Mouse (Mus musculus): ENCODE results near the gene Ctsl. TPM values are rescaled to one million over a fixed set of nuclear protein-coding genes. Genes with fewer than 3 reads are reported as not detected.

The Ctsl gene
- polyA plus RNA-seq, 1 experiment: 0.29 TPM

DNA sequence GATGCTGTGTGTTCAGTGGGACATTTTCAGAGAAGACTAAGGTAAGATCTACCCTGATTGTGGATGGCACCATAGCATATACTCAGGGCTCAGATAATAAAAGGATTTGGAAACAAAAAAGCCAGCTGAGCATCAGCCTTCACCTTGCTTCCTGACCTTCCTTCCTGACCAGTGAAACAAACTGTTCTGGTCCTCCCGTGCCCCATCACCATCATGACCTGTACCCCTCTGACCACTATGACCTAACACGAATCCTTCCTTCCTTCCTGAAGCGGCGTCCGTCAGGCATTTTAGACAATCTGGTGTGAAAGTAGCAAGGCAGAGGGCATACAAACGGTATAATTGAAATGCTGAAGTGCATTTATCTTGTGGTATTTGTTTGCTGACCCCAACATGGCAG, 8.6 kb downstream of the Ctsl start:
- no peaks in the 10 kb centered on the region for H3K9me3 ChIP-seq (ENCODE audit: control insufficient read depth, low read length)
- peaks cover 7% of the 10 kb centered on the region for H3K36me3 ChIP-seq (ENCODE audit: control insufficient read depth)
- H3K4me1 ChIP-seq (ENCODE audit: control insufficient read depth): peaks cover 16% of the 10 kb centered on the region
- TF ChIP-seq GATA1 (IDR thresholded peaks at IDR 0.05; ENCODE audit: low read length): no peak
- no peak for TF ChIP-seq TAL1 (IDR thresholded peaks at IDR 0.05; ENCODE audit: low read length)
- H3K4me3 ChIP-seq (replicated peaks): no peak overlapping the region
- no peaks in the 10 kb centered on the region for H3K27me3 ChIP-seq (ENCODE audit: control insufficient read depth)

DNA sequence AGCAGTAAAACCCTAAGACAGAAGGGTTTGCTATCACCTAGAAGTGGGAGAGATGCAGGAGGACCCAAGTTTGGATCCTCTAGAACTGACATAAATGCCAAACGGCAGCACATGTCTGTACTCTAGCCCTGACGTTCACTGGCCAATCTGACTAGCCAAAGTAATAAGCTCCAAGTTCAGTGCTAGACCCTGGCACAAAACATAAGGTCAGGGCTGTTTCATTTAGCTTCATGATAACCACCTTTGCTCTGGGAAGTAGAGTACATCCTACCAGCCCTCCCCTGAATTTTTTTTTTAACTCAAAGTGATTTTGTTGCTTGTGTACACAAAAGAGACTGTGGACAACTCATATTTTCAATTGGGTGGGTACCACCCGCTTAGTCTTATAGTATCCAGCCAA, 9.7 kb downstream of the Ctsl start:
- no peak for TF ChIP-seq TAL1 (IDR thresholded peaks at IDR 0.05; ENCODE audit: low read length)
- TF ChIP-seq GATA1 (IDR thresholded peaks at IDR 0.05; ENCODE audit: low read length): no peak
- Histone ChIP-seq H3K36me3 (ENCODE audit: control insufficient read depth) (peaks cover 2% of the 10 kb centered on the region), H3K4me1 (ENCODE audit: control insufficient read depth) (peaks cover 15% of the 10 kb centered on the region), H3K4me3 (replicated peaks) (no peak overlapping the region), H3K9me3 (ENCODE audit: control insufficient read depth, low read length) (no peaks in the 10 kb centered on the region), H3K27me3 (ENCODE audit: control insufficient read depth) (no peaks in the 10 kb centered on the region)

DNA sequence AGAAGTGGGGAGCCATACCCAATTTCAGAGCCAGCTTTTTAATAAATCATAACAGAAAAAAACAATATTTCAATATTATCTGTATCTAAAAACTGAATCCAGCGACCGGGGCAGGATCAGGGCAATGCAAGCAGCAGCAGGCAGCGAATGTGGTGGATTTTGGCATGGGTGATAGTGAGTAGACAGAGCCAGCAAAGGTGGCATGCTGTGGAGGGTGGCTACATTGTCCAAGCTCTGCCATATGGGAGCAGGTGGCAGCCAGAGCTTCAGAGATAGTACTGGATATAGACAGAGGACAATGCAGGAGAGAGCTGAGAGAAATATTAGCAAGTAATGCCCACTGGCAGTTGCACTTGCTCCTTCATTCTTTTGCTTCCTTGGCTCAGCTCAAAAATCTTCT, 11.0 kb downstream of the Ctsl start:
- Histone ChIP-seq H3K9me3 (ENCODE audit: control insufficient read depth, low read length) (no peaks in the 10 kb centered on the region), H3K4me1 (ENCODE audit: control insufficient read depth) (peaks cover 8% of the 10 kb centered on the region), H3K36me3 (ENCODE audit: control insufficient read depth) (peaks cover 2% of the 10 kb centered on the region), H3K4me3 (replicated peaks) (no peak overlapping the region), H3K27me3 (ENCODE audit: control insufficient read depth) (no peaks in the 10 kb centered on the region)
- TF ChIP-seq GATA1 (IDR thresholded peaks at IDR 0.05; ENCODE audit: low read length): no peak
- TF ChIP-seq TAL1 (IDR thresholded peaks at IDR 0.05; ENCODE audit: low read length): no peak

DNA sequence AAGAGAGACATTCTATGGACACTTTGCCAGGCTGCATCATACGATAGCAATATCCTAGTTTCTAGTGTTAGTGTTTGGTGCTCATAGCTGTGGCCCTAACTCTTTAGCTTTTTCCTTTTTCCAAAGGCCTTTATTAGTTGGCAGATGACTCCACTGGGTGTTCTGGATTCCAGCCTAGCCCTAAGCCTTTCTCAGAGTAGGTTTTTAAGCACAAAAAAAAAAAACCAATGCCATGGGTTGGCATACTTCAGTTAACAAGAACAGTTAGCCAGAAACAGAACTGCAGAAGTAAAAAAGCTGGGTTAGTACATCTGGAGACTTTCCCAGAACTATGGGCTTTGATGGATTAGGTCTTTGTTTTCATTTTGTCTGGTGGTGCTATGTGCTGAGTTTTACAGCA, 12.2 kb downstream of the Ctsl start:
- no peaks in the 10 kb centered on the region for H3K36me3 ChIP-seq (ENCODE audit: control insufficient read depth)
- TF ChIP-seq TAL1 (IDR thresholded peaks at IDR 0.05; ENCODE audit: low read length) (no peak), GATA1 (IDR thresholded peaks at IDR 0.05; ENCODE audit: low read length) (no peak)
- no peaks in the 10 kb centered on the region for H3K9me3 ChIP-seq (ENCODE audit: control insufficient read depth, low read length)
- peaks cover 8% of the 10 kb centered on the region for H3K4me1 ChIP-seq (ENCODE audit: control insufficient read depth)
- H3K4me3 ChIP-seq (replicated peaks): no peak overlapping the region
- H3K27me3 ChIP-seq (ENCODE audit: control insufficient read depth): no peaks in the 10 kb centered on the region

DNA sequence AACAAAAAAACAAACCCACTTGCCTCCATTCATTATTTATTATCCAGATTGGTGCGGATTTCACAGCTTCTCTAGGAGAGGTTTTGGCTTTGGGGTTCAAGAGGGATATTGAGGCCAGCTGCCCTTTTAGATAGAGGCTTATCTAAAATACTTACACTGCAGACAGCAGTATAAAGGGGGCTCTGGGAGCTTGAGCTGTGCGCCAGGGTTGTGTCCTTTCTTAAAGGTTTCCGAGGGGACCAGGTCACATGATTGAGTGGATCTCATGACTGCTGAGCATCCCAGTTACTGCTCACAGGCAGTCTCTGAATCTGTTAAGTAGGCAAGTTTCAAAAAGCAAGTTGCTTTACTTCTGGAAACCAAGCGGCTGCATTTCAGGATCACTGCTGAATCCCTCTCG, 13.3 kb downstream of the Ctsl start:
- Histone ChIP-seq H3K9me3 (ENCODE audit: control insufficient read depth, low read length) (no peaks in the 10 kb centered on the region), H3K27me3 (ENCODE audit: control insufficient read depth) (no peaks in the 10 kb centered on the region; the same call in 1 of the 2 replicates), H3K4me3 (replicated peaks) (no peak overlapping the region), H3K36me3 (ENCODE audit: control insufficient read depth) (no peaks in the 10 kb centered on the region), H3K4me1 (ENCODE audit: control insufficient read depth) (peaks cover 8% of the 10 kb centered on the region)
- TF ChIP-seq GATA1 (IDR thresholded peaks at IDR 0.05; ENCODE audit: low read length) (no peak), TAL1 (IDR thresholded peaks at IDR 0.05; ENCODE audit: low read length) (no peak)

DNA sequence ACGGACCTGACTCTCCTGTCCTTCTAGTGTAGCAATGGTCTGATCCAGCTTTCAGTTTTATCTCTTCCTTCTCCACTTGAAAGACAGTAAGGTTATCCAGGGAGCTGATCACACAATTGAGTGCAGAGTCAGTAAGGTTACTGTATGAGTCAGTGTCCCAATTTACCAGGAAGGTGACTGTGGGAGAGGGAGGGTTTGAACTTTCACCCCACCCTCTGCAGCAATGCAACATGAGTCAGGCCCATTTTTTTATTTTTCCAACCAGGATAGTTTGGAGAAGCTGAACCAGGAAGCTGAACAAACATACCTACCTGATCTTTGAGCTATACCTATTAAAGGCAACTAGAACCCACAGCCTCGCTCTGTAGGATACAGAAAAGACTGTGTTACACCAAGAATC, 21.2 kb downstream of the Ctsl start:
- H3K4me3 ChIP-seq (replicated peaks): no peak overlapping the region
- no peak for TF ChIP-seq TAL1 (IDR thresholded peaks at IDR 0.05; ENCODE audit: low read length)
- TF ChIP-seq GATA1 (IDR thresholded peaks at IDR 0.05; ENCODE audit: low read length): no peak
- peaks cover 1% of the 10 kb centered on the region; the same call in 1 of the 2 replicates for H3K4me1 ChIP-seq (ENCODE audit: control insufficient read depth)
- no peaks in the 10 kb centered on the region for H3K9me3 ChIP-seq (ENCODE audit: control insufficient read depth, low read length)
- no peaks in the 10 kb centered on the region for H3K36me3 ChIP-seq (ENCODE audit: control insufficient read depth)
- no peaks in the 10 kb centered on the region; the same call in 1 of the 2 replicates for H3K27me3 ChIP-seq (ENCODE audit: control insufficient read depth)

DNA sequence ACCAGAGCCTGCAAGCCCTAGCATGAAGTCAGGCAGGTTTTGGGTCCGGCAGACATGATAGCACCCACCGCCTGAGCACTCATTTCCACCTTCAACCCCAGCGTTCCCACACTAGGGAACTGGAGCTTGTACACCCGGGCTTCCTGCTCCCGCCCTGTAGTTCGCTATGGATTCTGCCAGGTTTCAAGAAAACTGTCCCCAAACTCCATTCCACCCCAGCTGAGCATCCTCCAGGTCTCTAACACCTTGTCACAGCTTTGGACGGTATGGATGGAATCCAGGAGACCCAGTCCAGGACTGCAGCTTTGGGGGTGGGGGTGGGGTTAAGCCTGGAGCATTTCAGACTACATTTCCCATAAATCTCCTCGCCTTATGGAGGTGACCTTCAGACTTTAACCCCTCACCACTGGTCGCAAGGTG, 26.6 kb downstream of the Ctsl start:
- Histone ChIP-seq H3K4me3 (replicated peaks) (peak overlapping the region; percentile 63), H3K9me3 (ENCODE audit: control insufficient read depth, low read length) (no peaks in the 10 kb centered on the region), H3K27me3 (ENCODE audit: control insufficient read depth) (no peaks in the 10 kb centered on the region), H3K36me3 (ENCODE audit: control insufficient read depth) (no peaks in the 10 kb centered on the region), H3K4me1 (ENCODE audit: control insufficient read depth) (peaks cover 14% of the 10 kb centered on the region)
- no peak for TF ChIP-seq GATA1 (IDR thresholded peaks at IDR 0.05; ENCODE audit: low read length)

DNA sequence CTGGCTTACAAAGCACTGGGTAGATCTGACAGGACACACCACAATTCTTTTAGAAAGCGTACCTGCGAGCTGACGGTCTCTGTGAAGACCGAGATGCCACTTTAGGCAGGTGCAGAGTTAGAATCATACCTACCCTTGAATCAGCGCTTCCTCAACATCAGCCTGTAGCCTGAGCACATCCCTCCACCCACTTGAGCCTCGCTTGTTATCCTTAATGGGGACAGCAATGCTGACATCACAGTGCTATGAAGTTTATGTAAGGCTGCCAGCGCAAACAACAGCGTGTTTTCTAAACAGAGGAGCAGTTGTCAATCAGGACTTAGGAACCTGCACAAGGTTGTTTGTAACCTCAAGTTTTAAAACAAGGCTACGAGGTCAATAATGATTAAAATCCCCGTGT, 27.1 kb downstream of the Ctsl start:
- peaks cover 14% of the 10 kb centered on the region for H3K4me1 ChIP-seq (ENCODE audit: control insufficient read depth)
- H3K36me3 ChIP-seq (ENCODE audit: control insufficient read depth): no peaks in the 10 kb centered on the region
- no peaks in the 10 kb centered on the region for H3K9me3 ChIP-seq (ENCODE audit: control insufficient read depth, low read length)
- H3K27me3 ChIP-seq (ENCODE audit: control insufficient read depth): no peaks in the 10 kb centered on the region
- peak overlapping the region; percentile 63 for H3K4me3 ChIP-seq (replicated peaks)
- TF ChIP-seq GATA1 (IDR thresholded peaks at IDR 0.05; ENCODE audit: low read length) (no peak), TAL1 (IDR thresholded peaks at IDR 0.05; ENCODE audit: low read length) (no peak)

DNA sequence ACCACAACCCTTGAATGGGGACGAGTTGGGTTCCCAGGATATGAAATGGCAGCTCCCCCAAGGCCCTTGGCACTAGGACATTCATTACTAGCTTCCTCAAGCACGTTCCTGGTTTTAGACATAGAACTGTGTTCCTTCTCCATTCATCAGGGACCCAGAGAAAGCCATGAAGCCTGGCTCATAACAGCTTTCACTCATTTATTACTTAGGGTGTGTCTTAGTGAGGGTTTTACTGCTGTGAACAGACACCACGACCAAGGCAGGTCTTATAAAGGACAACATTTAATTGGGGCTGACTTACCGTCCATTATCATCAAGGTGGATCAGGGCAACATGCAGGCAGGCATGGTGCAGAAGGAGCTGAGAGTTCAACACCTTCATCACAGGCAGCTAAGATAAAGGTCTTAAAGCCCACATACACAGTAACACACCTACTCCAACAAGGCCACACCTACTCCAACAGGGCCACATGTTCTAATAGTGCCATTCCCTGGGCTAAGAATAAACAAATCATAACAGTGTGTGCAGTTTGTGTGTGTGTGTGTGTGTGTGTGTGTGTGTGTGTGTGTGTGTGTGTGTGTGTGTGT, 35.1 kb downstream of the Ctsl start:
- TF ChIP-seq GATA1 (IDR thresholded peaks at IDR 0.05; ENCODE audit: low read length): no peak
- no peak for TF ChIP-seq TAL1 (IDR thresholded peaks at IDR 0.05; ENCODE audit: low read length)
- Histone ChIP-seq H3K36me3 (ENCODE audit: control insufficient read depth) (no peaks in the 10 kb centered on the region), H3K4me1 (ENCODE audit: control insufficient read depth) (no peaks in the 10 kb centered on the region), H3K9me3 (ENCODE audit: control insufficient read depth, low read length) (no peaks in the 10 kb centered on the region), H3K4me3 (replicated peaks) (no peak overlapping the region), H3K27me3 (ENCODE audit: control insufficient read depth) (no peaks in the 10 kb centered on the region)

DNA sequence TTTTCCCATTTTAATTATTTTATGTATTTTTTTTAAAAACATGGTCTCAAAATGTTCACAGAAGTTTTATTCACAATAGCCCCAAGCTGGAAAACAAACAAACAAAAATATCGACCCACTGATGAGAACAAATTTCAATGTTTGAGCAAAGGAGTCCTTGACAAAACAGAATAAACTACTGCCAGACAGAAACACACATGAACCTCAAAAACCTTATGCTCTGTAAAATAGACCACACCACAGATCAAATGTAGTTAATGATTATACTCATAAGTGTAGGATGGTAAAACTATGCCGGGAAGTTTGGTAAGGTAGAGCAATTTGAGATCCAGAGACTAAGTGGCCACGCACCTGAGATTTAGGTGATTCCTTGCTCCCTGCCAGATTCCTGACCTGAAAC, 37.6 kb downstream of the Ctsl start:
- H3K9me3 ChIP-seq (ENCODE audit: control insufficient read depth, low read length): no peaks in the 10 kb centered on the region
- H3K36me3 ChIP-seq (ENCODE audit: control insufficient read depth): no peaks in the 10 kb centered on the region
- H3K4me3 ChIP-seq (replicated peaks): no peak overlapping the region
- no peaks in the 10 kb centered on the region for H3K27me3 ChIP-seq (ENCODE audit: control insufficient read depth)
- no peaks in the 10 kb centered on the region for H3K4me1 ChIP-seq (ENCODE audit: control insufficient read depth)
- TF ChIP-seq TAL1 (IDR thresholded peaks at IDR 0.05; ENCODE audit: low read length) (no peak), GATA1 (IDR thresholded peaks at IDR 0.05; ENCODE audit: low read length) (no peak)
